Mouse (Mus musculus) cerebellum, adult 2 months (tissue): Measurements from ENCODE around the gene Grik3. TPM values are rescaled to one million over a fixed set of nuclear protein-coding genes. Genes with fewer than 3 reads are reported as not detected.

Experiments
- DNase-seq, 2 experiments: peaks; one replicate each; pipeline ENCODE4 v3.0.0; 2021
- H3K27ac ChIP-seq: fragments of 200-500 bp; 2 replicates; pipeline ENCODE4 v1.5.1; 2012; ENCODE audit warnings: low read length, control low read depth, inconsistent platforms; ENCODE audit not compliant: insufficient read depth
- H3K27me3 ChIP-seq: fragments of 200-500 bp; 2 replicates; pipeline ENCODE4 v1.6.1; 2012; ENCODE audit warnings: inconsistent platforms, mild to moderate bottlenecking, low read length, moderate library complexity; ENCODE audit not compliant: control insufficient read depth, insufficient read depth
- H3K4me1 ChIP-seq: fragments of 200-500 bp; 2 replicates; pipeline ENCODE4 v1.6.1; 2011; ENCODE audit warnings: low read length; ENCODE audit not compliant: control insufficient read depth, insufficient read depth
- H3K4me3 ChIP-seq: fragments of 200-500 bp; replicated peaks from 2 replicates; pipeline ENCODE3; 2011; ENCODE audit warnings: mild to moderate bottlenecking, low read depth, low read length, control low read depth; ENCODE audit not compliant: insufficient read depth
- CTCF ChIP-seq: fragments of 200-500 bp; IDR thresholded peaks from 2 replicates; pipeline ENCODE4 v1.5.1; 2011; ENCODE audit warnings: low read depth, mild to moderate bottlenecking, control low read depth, low read length, moderate library complexity, borderline replicate concordance; ENCODE audit not compliant: insufficient read depth
- POLR2A ChIP-seq: fragments of 200-500 bp; IDR thresholded peaks from 2 replicates; pipeline ENCODE4 v1.6.1; 2011; ENCODE audit warnings: low read length, control low read depth, borderline replicate concordance; ENCODE audit not compliant: insufficient read depth
- WGBS: fragments of 180-500 bp; shearing (Covaris S2); methylation state at CpG from one replicate; pipeline ENCODE4 v1.1.7; 2018; 5-methylcytosine and 5-hydroxymethylcytosine counted together
- polyA plus RNA-seq: library from polyadenylated mRNA; depleted of rRNA; stranded (reverse); fragments of >200 nt; gene quantifications from 2 replicates; pipeline ENCODE4 v1.2.3, GENCODE M21; 2012

The Grik3 gene
- polyA plus RNA-seq, 1 experiment, result 18.2 TPM

DNA sequence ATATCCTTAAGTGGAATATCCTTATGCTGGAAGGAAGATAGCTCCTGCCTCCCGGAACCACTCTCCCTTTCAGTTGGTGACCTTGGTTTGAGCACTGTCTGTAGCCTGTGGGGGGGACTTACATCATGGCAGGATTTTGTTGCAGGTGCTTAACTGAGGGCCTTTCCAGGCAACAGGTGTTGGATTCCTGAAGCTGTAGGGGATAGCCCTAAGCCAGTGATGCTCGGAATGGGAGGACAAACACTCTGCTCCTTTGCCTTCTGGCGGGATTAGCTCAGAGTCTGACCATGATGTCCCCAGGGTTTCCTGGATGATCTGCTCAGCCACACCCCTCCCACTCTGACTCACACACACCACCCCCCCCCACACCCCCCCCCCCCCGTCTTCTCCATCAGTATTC lies 45.5 kb downstream of the Grik3 start:
- TF ChIP-seq CTCF, result no peak
- no peak for TF ChIP-seq POLR2A
- H3K4me1 ChIP-seq, result no peaks in the 10 kb centered on the region
- no peak overlapping the region for H3K27ac ChIP-seq
- WGBS, result 53% methylated on average over 4 of the region's 4 CpGs
- no peak for DNase-seq
- no peaks in the 10 kb centered on the region for H3K27me3 ChIP-seq
- H3K4me3 ChIP-seq, result no peak overlapping the region

DNA sequence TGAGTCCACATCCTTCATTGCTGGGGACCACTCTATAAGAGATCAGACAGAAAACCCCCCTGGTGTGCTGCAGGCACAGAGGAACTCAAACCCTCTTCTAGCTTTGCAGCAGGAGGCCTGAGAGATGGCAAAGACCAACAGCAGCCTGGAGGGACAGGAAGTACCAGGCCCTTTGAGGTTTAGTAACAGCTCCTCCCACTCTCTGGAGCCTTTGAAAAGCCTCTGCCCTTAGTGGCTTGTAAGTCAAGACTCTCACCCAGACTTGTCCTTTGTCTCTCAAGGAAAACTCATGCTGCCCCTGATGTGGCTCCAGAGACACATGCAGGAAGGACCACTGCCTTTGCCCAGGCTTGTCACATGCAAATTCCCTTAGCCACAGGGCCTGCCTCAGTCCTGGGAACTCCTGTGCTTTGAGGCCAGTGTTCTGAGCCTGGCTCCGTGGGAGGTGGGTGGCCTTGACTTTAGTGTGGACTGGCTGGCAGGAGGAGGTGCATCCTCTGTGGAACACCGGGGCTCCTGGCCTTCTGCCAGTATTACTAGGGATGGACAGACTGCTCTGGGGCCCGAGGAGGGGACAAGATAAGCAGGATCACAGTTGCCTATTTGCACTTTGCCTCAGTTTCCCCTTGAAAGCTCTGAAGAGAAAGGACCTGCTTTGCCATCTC lies 47.9 kb downstream of the Grik3 start:
- 8% methylated on average over 3 of the region's 3 CpGs for WGBS
- no peak overlapping the region for H3K27ac ChIP-seq
- H3K4me1 ChIP-seq, result no peaks in the 10 kb centered on the region
- H3K4me3 ChIP-seq, result no peak overlapping the region
- DNase-seq, result no peak
- no peaks in the 10 kb centered on the region; the same call in 1 of the 2 replicates for H3K27me3 ChIP-seq
- TF ChIP-seq CTCF (no peak), POLR2A (no peak)

DNA sequence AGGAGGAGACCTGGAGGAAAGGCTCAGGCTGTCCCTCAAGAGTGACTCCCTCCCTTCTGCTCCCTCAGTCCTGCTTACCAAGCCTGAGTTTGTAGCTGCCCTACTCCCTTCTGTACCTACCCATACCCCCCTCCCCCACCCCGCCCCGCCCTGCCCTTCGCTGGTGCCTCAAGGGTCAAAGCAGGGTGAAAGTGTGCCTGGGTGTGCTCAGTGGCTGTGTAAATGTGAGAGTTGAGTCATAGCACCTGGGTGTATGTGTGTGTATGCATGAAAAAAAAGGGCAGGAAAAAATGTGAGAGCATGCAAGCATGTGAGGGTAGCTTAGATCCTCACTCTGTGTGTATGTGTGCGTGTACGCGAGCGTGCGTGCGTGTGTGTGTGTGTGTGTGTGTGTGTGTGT lies 49.1 kb downstream of the Grik3 start:
- no peak for TF ChIP-seq POLR2A
- no peak for TF ChIP-seq CTCF
- no peaks in the 10 kb centered on the region; the same call in 1 of the 2 replicates for H3K27me3 ChIP-seq
- no peak overlapping the region for H3K4me3 ChIP-seq
- DNase-seq, result no peak
- H3K27ac ChIP-seq, result no peak overlapping the region
- H3K4me1 ChIP-seq, result no peaks in the 10 kb centered on the region
- WGBS, result 90% methylated on average over 9 of the region's 9 CpGs

DNA sequence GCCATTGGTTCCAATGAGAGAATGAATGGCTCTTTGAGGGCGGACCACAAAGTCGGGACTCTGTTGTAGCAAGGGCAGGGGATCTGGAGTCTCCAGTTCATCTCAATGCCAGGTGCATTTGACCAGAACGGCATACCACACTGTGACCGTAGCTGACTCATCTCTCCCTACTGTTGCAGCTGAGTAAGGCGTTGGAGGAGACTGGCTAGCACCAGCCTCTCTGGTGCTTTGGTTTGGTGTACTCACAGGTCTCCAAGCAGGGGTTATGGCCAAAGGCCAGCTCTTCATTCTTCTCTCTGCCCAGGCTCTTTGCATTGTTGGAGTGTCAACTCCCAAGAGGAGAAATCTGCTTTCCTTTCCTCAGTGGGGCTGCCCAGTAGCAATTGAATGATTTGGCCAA lies 52.7 kb downstream of the Grik3 start:
- 71% methylated on average over 5 of the region's 5 CpGs for WGBS
- no peak for DNase-seq
- no peak for TF ChIP-seq CTCF
- no peak for TF ChIP-seq POLR2A
- Histone ChIP-seq H3K27me3 (peaks cover 1% of the 10 kb centered on the region; the same call in 1 of the 2 replicates), H3K27ac (no peak overlapping the region), H3K4me3 (no peak overlapping the region), H3K4me1 (no peaks in the 10 kb centered on the region)

DNA sequence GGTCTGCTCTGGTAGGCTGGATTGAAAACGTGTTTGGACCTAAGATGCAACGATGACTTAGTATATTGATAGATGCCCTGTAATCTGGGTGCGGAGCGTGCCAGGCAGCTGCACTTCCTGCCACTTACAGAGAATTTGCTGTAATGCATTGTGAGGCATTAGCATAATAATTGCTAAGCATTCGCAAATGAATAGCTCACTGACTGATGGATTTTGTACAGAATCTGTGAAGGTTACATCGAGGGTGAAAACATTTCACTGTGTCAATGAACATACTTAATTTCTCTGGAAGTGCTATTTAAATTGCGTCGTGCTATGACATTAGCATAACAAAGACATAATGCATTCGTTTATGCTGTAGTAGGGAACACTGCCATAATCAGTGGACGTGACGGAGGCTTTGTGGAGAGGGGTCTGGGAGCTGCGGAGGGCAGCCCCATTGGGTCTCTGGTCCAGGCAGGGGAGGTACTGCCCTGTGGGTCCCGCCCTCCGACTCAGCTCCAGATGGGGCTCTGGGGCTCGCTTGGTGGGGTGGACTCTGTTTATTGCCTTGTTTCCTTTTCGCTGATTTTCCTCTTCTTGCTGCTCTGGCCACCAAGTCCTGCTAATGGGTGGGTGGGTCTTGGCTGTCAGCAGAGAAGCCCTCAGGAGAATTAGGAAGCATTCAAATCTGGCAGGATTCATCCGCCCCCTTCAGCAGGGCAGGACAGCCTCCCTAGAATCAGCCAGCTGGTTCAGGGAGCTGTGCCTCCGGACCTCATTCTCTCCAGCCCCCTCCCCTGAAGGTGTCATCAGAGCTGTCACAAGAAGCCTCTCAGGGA lies 54.7 kb downstream of the Grik3 start:
- no peak overlapping the region for H3K27ac ChIP-seq
- no peak overlapping the region for H3K4me3 ChIP-seq
- H3K4me1 ChIP-seq, result no peaks in the 10 kb centered on the region
- TF ChIP-seq POLR2A (no peak), CTCF (no peak)
- WGBS, result 5% methylated on average over 18 of the region's 18 CpGs
- peaks cover 1% of the 10 kb centered on the region; the same call in 1 of the 2 replicates for H3K27me3 ChIP-seq
- DNase-seq, result no peak

DNA sequence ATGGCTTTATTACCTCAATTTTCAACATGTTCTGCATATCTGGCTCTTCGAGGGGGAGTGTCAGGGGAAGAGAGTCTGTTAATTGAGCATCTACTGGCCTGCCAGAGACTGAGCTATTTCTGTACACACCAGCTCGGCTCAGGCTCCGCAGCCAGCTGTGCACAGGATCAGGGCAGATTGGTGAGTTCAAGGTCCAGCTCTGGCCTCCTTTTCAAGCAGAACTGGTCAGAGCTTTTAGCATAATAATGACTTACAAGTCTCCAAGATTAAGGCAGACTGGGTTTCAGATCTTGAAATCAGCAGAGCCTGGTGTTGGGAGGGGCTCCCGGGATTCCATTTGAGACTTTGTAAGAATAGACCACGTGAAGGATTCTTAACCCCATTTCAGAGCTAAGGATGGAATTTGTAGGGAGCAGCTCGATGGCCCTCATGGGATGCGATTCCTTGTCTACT lies 55.3 kb downstream of the Grik3 start:
- 35% methylated on average over 7 of the region's 7 CpGs for WGBS
- H3K27me3 ChIP-seq, result peaks cover 1% of the 10 kb centered on the region; the same call in 1 of the 2 replicates
- no peak for DNase-seq
- no peak overlapping the region for H3K27ac ChIP-seq
- H3K4me3 ChIP-seq, result no peak overlapping the region
- TF ChIP-seq CTCF (no peak), POLR2A (no peak)
- no peaks in the 10 kb centered on the region for H3K4me1 ChIP-seq

DNA sequence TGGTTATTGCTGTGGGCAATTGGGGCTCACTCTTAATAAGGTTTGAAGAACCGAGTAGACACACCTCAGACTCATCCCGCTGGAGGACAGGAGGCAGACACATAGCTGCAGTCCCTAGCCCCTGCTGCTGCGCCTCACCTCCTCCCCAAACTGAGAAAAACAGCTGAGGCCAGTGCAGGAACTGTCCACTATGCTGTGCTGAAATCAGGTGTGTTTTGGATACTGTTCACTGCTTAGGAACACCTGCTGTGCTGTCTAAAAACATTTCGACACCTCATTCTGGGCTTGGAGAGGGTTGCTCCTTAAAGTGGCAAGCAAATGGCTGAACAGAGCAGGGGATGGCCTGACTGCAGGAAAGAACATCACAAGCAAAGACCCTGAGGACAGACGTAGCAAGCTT lies 57.7 kb downstream of the Grik3 start:
- 71% methylated on average over 5 of the region's 5 CpGs for WGBS
- no peak for DNase-seq
- Histone ChIP-seq H3K4me3 (no peak overlapping the region), H3K27me3 (peaks cover 1% of the 10 kb centered on the region; the same call in 1 of the 2 replicates), H3K4me1 (no peaks in the 10 kb centered on the region), H3K27ac (no peak overlapping the region)
- TF ChIP-seq CTCF (no peak), POLR2A (no peak)

DNA sequence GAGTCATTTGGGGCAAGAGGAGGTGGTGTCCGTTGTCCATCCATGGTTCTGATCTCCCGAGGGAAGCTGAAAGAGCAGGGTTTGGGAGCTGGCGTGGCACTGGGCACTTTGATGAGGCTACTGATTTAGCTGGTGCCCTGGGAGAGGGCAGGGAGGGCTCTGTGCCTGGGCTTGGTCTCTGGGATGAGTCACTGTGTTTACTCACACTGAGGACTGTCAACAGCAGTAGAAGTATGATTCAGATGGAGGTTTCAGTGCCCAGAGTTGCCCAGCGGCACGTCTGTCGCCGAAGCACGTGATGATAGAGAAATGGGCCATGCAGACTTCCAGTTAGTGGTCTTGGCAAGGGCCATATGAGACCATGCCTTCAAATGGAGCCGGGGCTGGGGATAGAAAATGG lies 63.3 kb downstream of the Grik3 start:
- Histone ChIP-seq H3K27me3 (no peaks in the 10 kb centered on the region; the same call in 1 of the 2 replicates), H3K4me3 (no peak overlapping the region), H3K4me1 (peaks cover 10% of the 10 kb centered on the region), H3K27ac (no peak overlapping the region)
- DNase-seq, result no peak
- no peak for TF ChIP-seq POLR2A
- TF ChIP-seq CTCF, result no peak
- WGBS, result 30% methylated on average over 9 of the region's 9 CpGs
